Mouse (Mus musculus) frontal cortex, postnatal 14 days (tissue): Measurements from ENCODE around the gene Rnf123.
"Not testable (repeated sequence)": the region's sequence is repeated elsewhere in the genome, so short reads cannot be mapped to it uniquely, and the experiment has no call there.

Experiments used
- DNase-seq, 2 experiments: peaks; one replicate each; pipeline ENCODE4 v3.0.0; 2022; ENCODE audit warnings: low spot score in 2 of 2

The Rnf123 gene

GRCm38 (mm10) chr9:108035331-108036156, 47.6 kb downstream of the Rnf123 start:
- DNase-seq: no peak

GRCm38 (mm10) chr9:108032126-108032525, 51.0 kb downstream of the Rnf123 start:
- no peak for DNase-seq

GRCm38 (mm10) chr9:108027867-108028266, 55.3 kb downstream of the Rnf123 start:
- DNase-seq: no peak

DNA sequence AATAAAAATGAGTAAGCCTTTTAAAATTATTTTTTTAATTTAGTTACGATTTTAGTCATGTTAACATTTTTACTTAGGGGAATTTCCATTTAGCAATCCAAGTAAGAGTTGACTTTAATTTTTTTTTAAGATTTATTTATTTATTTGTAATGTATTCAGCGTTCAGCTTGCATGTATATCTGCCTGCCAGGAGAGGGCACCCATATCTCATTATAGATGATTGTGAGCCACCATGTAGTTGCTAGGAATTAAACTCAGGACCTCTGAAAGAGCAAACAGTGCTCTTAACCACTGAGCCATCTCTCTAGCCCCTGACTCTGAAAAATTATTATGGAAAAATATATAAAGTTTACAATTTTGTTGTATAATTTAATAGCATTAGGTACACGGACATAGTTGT, 56.6 kb downstream of the Rnf123 start:
- DNase-seq: no peak

- DNase-seq: no peak
These were observed 59.9 kb downstream of the Rnf123 start for GRCm38 (mm10) chr9:108023216-108023615.

DNA sequence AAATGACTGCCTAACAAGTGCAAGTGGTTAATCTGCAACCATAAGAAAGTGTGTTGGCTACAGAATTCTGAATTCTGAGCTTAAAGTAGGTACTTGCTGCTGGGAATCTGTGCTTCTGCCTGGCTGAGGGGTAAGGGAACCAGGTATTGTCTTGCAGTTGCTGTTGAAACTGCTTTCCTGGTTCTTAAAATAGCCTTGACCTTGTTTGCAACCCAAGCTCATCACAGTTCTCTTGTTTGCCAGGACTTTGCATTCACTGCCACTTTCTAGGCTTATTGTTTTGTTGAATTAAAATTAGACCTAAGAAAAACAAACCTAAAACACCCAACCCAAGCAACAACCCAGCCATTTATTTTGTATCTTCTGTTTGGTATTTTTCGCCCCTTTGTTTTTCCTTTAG, 62.4 kb downstream of the Rnf123 start:
- no peak for DNase-seq

DNA sequence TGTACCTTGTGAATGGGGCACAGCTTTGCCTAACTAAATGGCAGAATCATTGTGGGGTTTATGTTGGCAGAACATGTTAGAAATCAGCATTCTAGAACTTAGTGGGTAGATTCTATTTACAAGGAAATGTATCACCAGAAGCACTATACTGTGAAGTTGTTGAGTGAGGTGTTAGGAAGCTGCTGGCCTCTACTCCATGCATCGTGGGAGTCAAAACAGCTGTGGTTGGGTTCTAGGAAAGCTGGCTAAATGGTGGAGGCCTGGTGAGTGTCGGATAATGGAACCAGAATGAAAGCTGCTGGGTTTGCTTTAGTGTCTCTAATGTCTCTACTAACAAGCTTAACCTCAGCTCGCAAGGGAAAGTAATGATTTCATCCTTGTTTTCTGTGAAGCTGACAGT, 66.0 kb downstream of the Rnf123 start:
- no peak for DNase-seq

DNA sequence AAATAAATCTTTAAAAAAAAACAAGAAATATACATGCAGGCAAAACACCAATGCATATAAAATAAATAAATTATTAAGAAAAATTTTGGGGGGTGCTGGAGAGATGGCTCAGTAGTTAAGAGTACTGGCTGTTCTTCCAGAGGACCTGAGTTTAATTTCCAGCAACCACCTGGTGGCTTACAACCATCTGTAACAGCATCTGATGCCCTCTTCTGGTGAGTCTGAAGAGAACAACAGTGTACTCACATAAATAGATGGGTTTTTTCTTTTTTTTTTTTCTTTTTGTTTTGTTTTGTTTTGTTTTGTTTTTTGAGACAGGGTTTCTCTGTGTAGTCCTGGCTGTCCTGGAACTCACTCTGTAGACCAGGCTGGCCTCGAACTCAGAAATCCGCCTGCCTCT, 69.6 kb downstream of the Rnf123 start:
- not testable (repeated sequence) for DNase-seq

DNA sequence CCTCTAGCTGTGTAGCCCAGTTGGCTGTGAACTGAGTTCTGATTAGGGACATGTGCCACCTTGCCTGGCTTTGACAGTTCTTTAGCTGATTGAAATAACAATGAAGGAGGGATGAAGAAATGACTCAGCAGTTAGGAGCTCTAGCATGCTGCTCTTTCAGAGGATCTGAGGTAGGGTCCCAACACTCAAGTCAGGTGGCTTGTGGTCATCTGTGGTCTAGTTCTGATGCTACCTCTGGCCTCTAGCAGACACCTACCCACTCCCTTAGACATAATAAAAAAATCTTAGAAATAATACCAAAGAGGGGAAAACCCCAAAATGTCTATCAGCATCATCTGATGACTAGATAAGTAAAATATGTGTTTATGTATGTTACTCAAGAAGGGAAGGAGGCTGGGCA, 72.8 kb downstream of the Rnf123 start:
- no peak for DNase-seq

DNA sequence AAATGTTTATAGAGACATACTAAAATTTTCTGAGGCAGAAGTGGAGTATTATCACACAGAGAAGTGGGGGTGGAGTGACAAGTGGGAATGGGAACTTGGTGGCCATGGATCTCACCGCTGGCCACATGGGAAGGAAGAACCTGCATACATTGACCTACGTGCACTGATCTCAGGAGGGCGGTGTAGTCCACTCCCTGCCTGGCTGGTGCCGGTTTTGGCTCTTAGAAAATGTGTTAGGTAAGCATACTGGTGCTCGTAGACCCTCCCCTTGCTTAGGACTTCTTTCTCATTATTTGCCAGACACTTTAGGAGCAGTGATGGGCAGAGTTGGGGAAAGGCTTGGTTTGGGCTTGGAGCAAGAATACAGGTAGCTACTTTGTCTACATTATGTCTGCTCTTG, 75.1 kb downstream of the Rnf123 start:
- DNase-seq: no peak

DNA sequence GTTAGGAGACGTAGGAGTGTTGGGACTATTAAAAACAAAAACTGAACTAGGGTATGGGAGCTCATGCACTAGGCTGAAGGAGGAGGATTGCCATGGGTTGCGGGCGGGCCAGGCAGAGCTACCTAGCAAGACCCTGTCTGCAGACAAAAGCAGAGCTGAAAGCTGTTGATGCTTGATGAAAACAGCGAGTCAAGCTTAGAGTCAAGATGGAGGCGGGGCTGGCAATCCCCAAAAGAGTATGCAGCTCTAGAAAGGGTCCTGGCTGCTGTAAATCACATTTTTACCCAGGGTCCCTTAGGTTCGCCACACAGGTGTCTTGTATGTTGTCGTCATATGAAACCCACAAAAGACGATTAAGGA, 79.6 kb downstream of the Rnf123 start:
- DNase-seq: no peak

GRCm38 (mm10) chr9:108002778-108003530, 80.2 kb downstream of the Rnf123 start:
- DNase-seq: no peak

DNA sequence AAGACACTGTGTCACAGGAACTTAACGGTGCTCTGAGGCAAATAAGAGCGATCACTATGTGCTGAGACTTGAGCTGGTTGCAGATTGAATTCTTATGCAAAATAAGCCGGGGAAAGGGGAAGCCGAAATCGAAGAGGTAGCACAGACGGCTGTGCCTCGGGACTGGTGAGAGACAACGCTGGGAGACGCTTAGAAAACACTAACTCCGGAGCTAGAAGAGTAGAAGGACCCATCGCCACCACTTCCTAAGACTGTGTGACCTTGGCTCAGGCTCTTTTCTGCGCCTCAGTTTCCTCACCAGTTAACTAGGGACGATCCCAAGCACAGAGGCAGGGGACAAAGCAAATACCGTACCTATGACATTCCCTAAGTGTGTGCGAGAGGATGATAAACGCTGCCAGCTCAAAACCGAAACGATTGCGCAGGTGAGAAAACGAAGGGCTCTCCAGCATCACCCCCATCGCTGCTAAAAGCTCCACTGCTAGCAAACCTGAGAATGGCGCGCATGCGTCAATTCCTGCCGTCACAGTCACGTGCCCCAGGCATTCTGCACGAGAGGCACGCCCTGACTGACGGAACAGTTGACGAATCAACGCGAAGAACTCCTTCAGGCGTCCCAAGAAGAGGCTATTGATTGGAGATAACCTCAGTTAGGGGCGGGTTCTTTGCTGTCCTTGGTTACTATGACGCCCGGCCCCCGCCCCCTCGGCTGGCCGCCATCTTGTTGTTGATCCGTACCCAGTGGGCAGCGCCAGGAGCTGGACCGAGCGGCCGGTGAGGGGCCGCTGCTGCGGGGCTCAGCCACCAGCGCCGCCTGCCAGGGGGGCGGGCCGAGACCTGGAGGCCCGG, 81.0 kb downstream of the Rnf123 start, which contains the start of gene Ip6k1:
TSS of gene Ip6k1 (plus strand) at position 580 of the 849 bp plus-strand sequence.
- peak; percentile 100 for DNase-seq
